Mouse (Mus musculus): ENCODE results near the gene Scn5a. TPM values are rescaled to one million over a fixed set of nuclear protein-coding genes. Genes with fewer than 3 reads are reported as not detected.

The Scn5a gene
- total RNA-seq, 1 experiment, result 0.76 TPM

- H3K4me1 ChIP-seq (ENCODE audit: control insufficient read depth in 2 of 2, insufficient read depth in 2 of 2, low read length in 2 of 2, poor library complexity in 1 of 2), result no peaks in the 10 kb centered on the region
- no peak overlapping the region for H3K4me3 ChIP-seq (ENCODE audit: insufficient read depth in 1 of 2, low read depth in 1 of 2, low read length in 2 of 2, poor library complexity in 1 of 2, severe bottlenecking in 1 of 2)
- no peak for DNase-seq (ENCODE audit: low read depth, low spot score)
- no peak overlapping the region for H3K27ac ChIP-seq (ENCODE audit: insufficient read depth, low read depth, low read length, poor library complexity, severe bottlenecking)
- no peak overlapping the region for H3K9ac ChIP-seq (ENCODE audit: insufficient read depth, low read depth, low read length, poor library complexity, severe bottlenecking)
- H3K9me3 ChIP-seq (ENCODE audit: control insufficient read depth, insufficient read depth, low read depth, low read length), result no peaks in the 10 kb centered on the region
- in situ Hi-C loops (cut with MboI; ENCODE audit: low sequenced_read_pairs in 2 of 2, unreplicated experiment in 2 of 2), result no loop called here
- no peaks in the 10 kb centered on the region; the same call in 1 of the 2 replicates for H3K36me3 ChIP-seq (ENCODE audit: control insufficient read depth, insufficient read depth, low read length, poor library complexity, severe bottlenecking)
- TF ChIP-seq ZNF384 (IDR thresholded peaks at IDR 0.05; ENCODE audit: low read depth, low read length), result no peak
- no peak for TF ChIP-seq CHD2 (IDR thresholded peaks at IDR 0.05; ENCODE audit: low read depth, low read length)
- no peak for TF ChIP-seq HCFC1 (IDR thresholded peaks at IDR 0.05; ENCODE audit: borderline replicate concordance, insufficient read depth, low read length)
- no peak for TF ChIP-seq MAFK (IDR thresholded peaks at IDR 0.05; ENCODE audit: insufficient read depth, low read depth, low read length)
- no peak for TF ChIP-seq ZC3H11A (IDR thresholded peaks at IDR 0.05; ENCODE audit: borderline replicate concordance, low read depth, low read length)
Measured at GRCm38 (mm10) chr9:119477754-119478153, 101.1 kb downstream of the Scn5a start.

GRCm38 (mm10) chr9:119474717-119475611, 103.9 kb downstream of the Scn5a start:
- in situ Hi-C loops (cut with MboI; ENCODE audit: low sequenced_read_pairs in 2 of 2, unreplicated experiment in 2 of 2), result no loop called here
- Histone ChIP-seq H3K9ac (ENCODE audit: insufficient read depth, low read depth, low read length, poor library complexity, severe bottlenecking) (no peak overlapping the region), H3K4me3 (ENCODE audit: insufficient read depth in 1 of 2, low read depth in 1 of 2, low read length in 2 of 2, poor library complexity in 1 of 2, severe bottlenecking in 1 of 2) (no peak overlapping the region), H3K9me3 (ENCODE audit: control insufficient read depth, insufficient read depth, low read depth, low read length) (no peaks in the 10 kb centered on the region), H3K36me3 (ENCODE audit: control insufficient read depth, insufficient read depth, low read length, poor library complexity, severe bottlenecking) (no peaks in the 10 kb centered on the region; the same call in 1 of the 2 replicates), H3K4me1 (ENCODE audit: control insufficient read depth in 2 of 2, insufficient read depth in 2 of 2, low read length in 2 of 2, poor library complexity in 1 of 2) (no peaks in the 10 kb centered on the region), H3K27ac (ENCODE audit: insufficient read depth, low read depth, low read length, poor library complexity, severe bottlenecking) (no peak overlapping the region)
- TF ChIP-seq HCFC1 (IDR thresholded peaks at IDR 0.05; ENCODE audit: borderline replicate concordance, insufficient read depth, low read length) (no peak), MAFK (IDR thresholded peaks at IDR 0.05; ENCODE audit: insufficient read depth, low read depth, low read length) (no peak), CHD2 (IDR thresholded peaks at IDR 0.05; ENCODE audit: low read depth, low read length) (no peak), ZNF384 (IDR thresholded peaks at IDR 0.05; ENCODE audit: low read depth, low read length) (no peak), ZC3H11A (IDR thresholded peaks at IDR 0.05; ENCODE audit: borderline replicate concordance, low read depth, low read length) (no peak)
- DNase-seq (ENCODE audit: low read depth, low spot score), result no peak

- Histone ChIP-seq H3K9ac (ENCODE audit: insufficient read depth, low read depth, low read length, poor library complexity, severe bottlenecking) (no peak overlapping the region), H3K4me1 (ENCODE audit: control insufficient read depth in 2 of 2, insufficient read depth in 2 of 2, low read length in 2 of 2, poor library complexity in 1 of 2) (no peaks in the 10 kb centered on the region), H3K4me3 (ENCODE audit: insufficient read depth in 1 of 2, low read depth in 1 of 2, low read length in 2 of 2, poor library complexity in 1 of 2, severe bottlenecking in 1 of 2) (no peak overlapping the region), H3K9me3 (ENCODE audit: control insufficient read depth, insufficient read depth, low read depth, low read length) (no peaks in the 10 kb centered on the region), H3K27ac (ENCODE audit: insufficient read depth, low read depth, low read length, poor library complexity, severe bottlenecking) (no peak overlapping the region), H3K36me3 (ENCODE audit: control insufficient read depth, insufficient read depth, low read length, poor library complexity, severe bottlenecking) (no peaks in the 10 kb centered on the region; the same call in 1 of the 2 replicates)
- in situ Hi-C loops (cut with MboI; ENCODE audit: low sequenced_read_pairs in 2 of 2, unreplicated experiment in 2 of 2), result no loop called here
- DNase-seq (ENCODE audit: low read depth, low spot score), result no peak
- no peak for TF ChIP-seq ZC3H11A (IDR thresholded peaks at IDR 0.05; ENCODE audit: borderline replicate concordance, low read depth, low read length)
- TF ChIP-seq ZNF384 (IDR thresholded peaks at IDR 0.05; ENCODE audit: low read depth, low read length), result no peak
- no peak for TF ChIP-seq MAFK (IDR thresholded peaks at IDR 0.05; ENCODE audit: insufficient read depth, low read depth, low read length)
- no peak for TF ChIP-seq CHD2 (IDR thresholded peaks at IDR 0.05; ENCODE audit: low read depth, low read length)
- no peak for TF ChIP-seq HCFC1 (IDR thresholded peaks at IDR 0.05; ENCODE audit: borderline replicate concordance, insufficient read depth, low read length)
Measured at GRCm38 (mm10) chr9:119473608-119474164, 105.1 kb downstream of the Scn5a start.

GRCm38 (mm10) chr9:119473011-119473410, 105.8 kb downstream of the Scn5a start:
- TF ChIP-seq ZC3H11A (IDR thresholded peaks at IDR 0.05; ENCODE audit: borderline replicate concordance, low read depth, low read length) (no peak), CHD2 (IDR thresholded peaks at IDR 0.05; ENCODE audit: low read depth, low read length) (no peak), ZNF384 (IDR thresholded peaks at IDR 0.05; ENCODE audit: low read depth, low read length) (no peak), MAFK (IDR thresholded peaks at IDR 0.05; ENCODE audit: insufficient read depth, low read depth, low read length) (no peak), HCFC1 (IDR thresholded peaks at IDR 0.05; ENCODE audit: borderline replicate concordance, insufficient read depth, low read length) (no peak)
- no peak overlapping the region for H3K4me3 ChIP-seq (ENCODE audit: insufficient read depth in 1 of 2, low read depth in 1 of 2, low read length in 2 of 2, poor library complexity in 1 of 2, severe bottlenecking in 1 of 2)
- no peak overlapping the region for H3K9ac ChIP-seq (ENCODE audit: insufficient read depth, low read depth, low read length, poor library complexity, severe bottlenecking)
- no peak overlapping the region for H3K27ac ChIP-seq (ENCODE audit: insufficient read depth, low read depth, low read length, poor library complexity, severe bottlenecking)
- DNase-seq (ENCODE audit: low read depth, low spot score), result no peak
- H3K9me3 ChIP-seq (ENCODE audit: control insufficient read depth, insufficient read depth, low read depth, low read length), result no peaks in the 10 kb centered on the region
- in situ Hi-C loops (cut with MboI; ENCODE audit: low sequenced_read_pairs in 2 of 2, unreplicated experiment in 2 of 2), result no loop called here
- H3K36me3 ChIP-seq (ENCODE audit: control insufficient read depth, insufficient read depth, low read length, poor library complexity, severe bottlenecking), result no peaks in the 10 kb centered on the region
- no peaks in the 10 kb centered on the region for H3K4me1 ChIP-seq (ENCODE audit: control insufficient read depth in 2 of 2, insufficient read depth in 2 of 2, low read length in 2 of 2, poor library complexity in 1 of 2)
